Mouse (Mus musculus): ENCODE results near the gene Upb1. TPM values are rescaled to one million over a fixed set of nuclear protein-coding genes. Genes with fewer than 3 reads are reported as not detected.
A peak's percentile ranks its signal among the peaks of the same experiment; 100 is the strongest.
"Not testable (repeated sequence)": the region's sequence is repeated elsewhere in the genome, so short reads cannot be mapped to it uniquely, and the experiment has no call there.

Upb1 gene
- polyA plus RNA-seq, 1 experiment from 2014 or later = 0.93 TPM

DNA sequence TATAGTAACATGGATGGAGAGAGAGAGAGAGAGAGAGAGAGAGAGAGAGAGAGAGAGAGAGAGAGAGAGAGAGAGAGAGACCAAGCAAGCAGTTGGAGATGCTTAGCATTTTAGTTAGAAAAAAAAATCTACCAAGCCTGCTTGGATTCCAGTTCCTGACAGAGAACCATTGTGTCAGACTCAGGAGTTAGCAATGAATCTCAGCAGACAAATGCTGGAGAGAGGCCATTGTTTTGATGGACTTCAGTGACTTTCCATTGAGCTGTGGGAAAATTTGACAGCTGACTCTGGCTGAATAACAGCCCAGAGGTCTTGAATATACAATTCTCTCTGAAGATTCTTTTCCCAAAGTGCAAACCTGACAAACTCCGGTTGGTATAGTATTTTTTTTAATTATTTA lies 56.9 kb downstream of the Upb1 start:
- Histone ChIP-seq H3K4me1 (ENCODE audit: control insufficient read depth, insufficient read depth, low read length) (no peaks in the 10 kb centered on the region), H3K4me2 (replicated peaks; ENCODE audit: low read depth, low read length) (no peak overlapping the region), H3K27ac (ENCODE audit: low read depth, low read length) (no peak overlapping the region), H3K27me3 (ENCODE audit: control insufficient read depth, insufficient read depth, low read length) (no peaks in the 10 kb centered on the region), H3K4me3 (ENCODE audit: low read length) (no peak overlapping the region), H3K36me3 (ENCODE audit: control insufficient read depth, insufficient read depth, low read length) (no peaks in the 10 kb centered on the region), H3K9ac (ENCODE audit: low read depth, low read length) (no peak overlapping the region), H3K9me3 (ENCODE audit: control insufficient read depth, low read length) (peaks cover 3% of the 10 kb centered on the region; the same call in 1 of the 2 replicates)
- ATAC-seq (ENCODE audit: low FRiP score, low TSS enrichment) = no peak
- 58% methylated on average over 1 of the region's 1 CpGs for WGBS

DNA sequence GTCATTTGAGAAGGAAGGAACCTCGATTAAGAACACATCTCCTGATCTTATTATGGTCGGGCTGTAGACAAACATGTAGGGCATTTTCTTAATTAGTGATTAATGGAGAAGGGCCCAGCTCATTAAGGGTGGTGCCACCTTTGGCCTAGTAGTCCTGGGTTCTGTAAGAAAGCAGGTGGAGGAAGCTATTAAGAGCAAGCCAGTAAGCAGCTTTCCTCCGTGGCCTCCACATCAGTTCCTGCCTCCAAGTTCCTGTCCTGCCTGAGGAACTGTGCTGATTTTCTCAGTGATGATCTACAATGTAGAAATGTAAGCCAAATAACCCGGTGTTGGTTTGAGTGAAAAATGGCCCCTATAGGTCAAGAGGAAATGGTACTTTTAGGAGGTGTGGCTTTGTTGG lies 57.4 kb downstream of the Upb1 start:
- H3K4me2 ChIP-seq (replicated peaks; ENCODE audit: low read depth, low read length) = no peak overlapping the region
- ATAC-seq (ENCODE audit: low FRiP score, low TSS enrichment) = no peak
- no peaks in the 10 kb centered on the region for H3K27me3 ChIP-seq (ENCODE audit: control insufficient read depth, insufficient read depth, low read length)
- H3K27ac ChIP-seq (ENCODE audit: low read depth, low read length) = no peak overlapping the region
- no peak overlapping the region for H3K9ac ChIP-seq (ENCODE audit: low read depth, low read length)
- H3K4me3 ChIP-seq (ENCODE audit: low read length) = no peak overlapping the region
- H3K36me3 ChIP-seq (ENCODE audit: control insufficient read depth, insufficient read depth, low read length) = no peaks in the 10 kb centered on the region
- 59% methylated on average over 4 of the region's 4 CpGs for WGBS
- H3K9me3 ChIP-seq (ENCODE audit: control insufficient read depth, low read length) = peaks cover 3% of the 10 kb centered on the region; the same call in 1 of the 2 replicates
- no peaks in the 10 kb centered on the region for H3K4me1 ChIP-seq (ENCODE audit: control insufficient read depth, insufficient read depth, low read length)

DNA sequence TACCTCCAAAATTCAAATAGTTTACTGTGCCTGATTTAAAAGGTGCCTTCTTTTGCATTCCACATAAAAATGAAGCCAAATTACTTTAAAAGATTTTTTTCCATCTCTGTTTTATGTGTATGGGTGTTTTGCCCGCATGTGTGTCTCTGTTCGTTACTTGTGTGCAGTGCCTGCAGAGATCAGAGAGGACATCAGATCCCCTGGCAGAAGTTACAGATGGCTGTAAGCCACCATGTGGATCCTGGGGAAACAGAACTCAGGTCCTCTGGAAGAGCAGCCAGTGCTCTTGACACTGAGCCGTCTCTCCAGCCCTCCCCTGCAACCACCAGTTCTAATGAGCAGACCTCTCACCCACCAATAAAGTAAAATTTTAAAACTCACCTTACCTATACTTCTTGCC lies 61.8 kb downstream of the Upb1 start:
- no peak for ATAC-seq (ENCODE audit: low FRiP score, low TSS enrichment)
- H3K4me2 ChIP-seq (replicated peaks; ENCODE audit: low read depth, low read length) = no peak overlapping the region
- H3K9me3 ChIP-seq (ENCODE audit: control insufficient read depth, low read length) = peaks cover 3% of the 10 kb centered on the region; the same call in 1 of the 2 replicates
- peaks cover 10% of the 10 kb centered on the region; the same call in 1 of the 2 replicates for H3K4me1 ChIP-seq (ENCODE audit: control insufficient read depth, insufficient read depth, low read length)
- no peak overlapping the region for H3K4me3 ChIP-seq (ENCODE audit: low read length)
- 77% methylated on average over 3 of the region's 3 CpGs for WGBS
- H3K36me3 ChIP-seq (ENCODE audit: control insufficient read depth, insufficient read depth, low read length) = no peaks in the 10 kb centered on the region
- no peaks in the 10 kb centered on the region for H3K27me3 ChIP-seq (ENCODE audit: control insufficient read depth, insufficient read depth, low read length)
- H3K27ac ChIP-seq (ENCODE audit: low read depth, low read length) = no peak overlapping the region
- no peak overlapping the region for H3K9ac ChIP-seq (ENCODE audit: low read depth, low read length)

DNA sequence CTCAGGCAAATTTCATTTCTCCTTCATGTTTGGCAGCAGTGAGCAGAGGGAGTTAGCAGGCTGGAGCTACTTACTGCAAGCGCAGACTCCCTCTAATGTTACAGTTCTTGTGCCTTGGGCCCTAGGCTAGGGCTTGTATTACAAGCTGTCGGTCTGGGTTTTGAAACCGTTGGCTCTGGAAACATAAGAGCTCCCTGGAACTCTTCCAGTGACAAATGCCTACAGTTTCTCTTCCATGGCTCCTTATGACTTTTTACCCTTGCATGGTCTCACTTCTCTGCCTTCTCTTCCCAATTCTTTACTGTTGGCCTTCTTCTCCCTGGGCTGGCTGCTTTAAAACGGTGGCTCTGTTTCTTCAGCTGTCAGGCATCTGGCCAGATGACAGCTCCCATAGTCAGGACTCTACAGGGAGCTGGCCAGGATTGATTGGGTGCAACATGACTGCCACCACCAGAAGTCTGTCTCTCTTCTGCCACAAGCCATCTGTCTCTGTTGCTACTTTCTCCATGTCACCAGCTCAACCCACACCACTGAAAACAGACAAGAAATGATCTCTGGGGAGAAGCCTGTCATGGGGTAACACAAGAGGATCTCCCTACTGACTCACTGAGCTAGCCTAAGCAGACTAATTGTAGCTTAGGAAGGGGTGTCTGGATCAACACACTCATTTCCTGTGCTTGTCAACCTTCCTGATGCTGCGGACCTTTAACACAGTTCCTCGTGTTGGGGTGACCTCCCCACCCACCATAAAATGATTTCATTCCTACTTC lies 65.1 kb downstream of the Upb1 start:
- H3K4me3 ChIP-seq (ENCODE audit: low read length) = no peak overlapping the region
- no peak overlapping the region for H3K9ac ChIP-seq (ENCODE audit: low read depth, low read length)
- ATAC-seq (ENCODE audit: low FRiP score, low TSS enrichment) = 0 out of 2 replicates have a peak, but pooled peaks have one; percentile 46
- no peaks in the 10 kb centered on the region for H3K36me3 ChIP-seq (ENCODE audit: control insufficient read depth, insufficient read depth, low read length)
- no peak overlapping the region for H3K4me2 ChIP-seq (replicated peaks; ENCODE audit: low read depth, low read length)
- 31% methylated on average over 6 of the region's 6 CpGs for WGBS
- peaks cover 10% of the 10 kb centered on the region; the same call in 1 of the 2 replicates for H3K4me1 ChIP-seq (ENCODE audit: control insufficient read depth, insufficient read depth, low read length)
- H3K9me3 ChIP-seq (ENCODE audit: control insufficient read depth, low read length) = no peaks in the 10 kb centered on the region
- H3K27ac ChIP-seq (ENCODE audit: low read depth, low read length) = peak overlapping the region; percentile 24; the same call in 1 of the 2 replicates
- no peaks in the 10 kb centered on the region for H3K27me3 ChIP-seq (ENCODE audit: control insufficient read depth, insufficient read depth, low read length)

DNA sequence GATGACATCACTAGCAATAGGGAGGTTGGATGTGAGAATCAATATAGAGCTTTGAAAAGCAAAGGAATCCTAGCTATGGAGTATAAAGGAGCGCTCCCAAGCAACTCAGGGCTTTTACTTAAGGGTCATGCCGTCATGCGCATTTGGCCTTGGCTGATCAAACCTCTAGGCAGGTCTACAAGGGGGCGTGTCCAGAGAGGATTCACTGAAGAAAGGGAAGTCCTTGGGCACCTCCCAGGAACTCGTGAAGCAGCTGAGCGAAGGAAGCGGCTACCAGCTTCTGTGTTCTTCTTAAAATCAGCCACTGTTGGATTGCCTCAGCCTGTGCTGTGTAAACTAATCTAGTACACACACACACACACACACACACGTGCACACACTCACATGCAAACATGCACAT lies 72.5 kb downstream of the Upb1 start:
- Histone ChIP-seq H3K4me2 (replicated peaks; ENCODE audit: low read depth, low read length) (no peak overlapping the region), H3K36me3 (ENCODE audit: control insufficient read depth, insufficient read depth, low read length) (no peaks in the 10 kb centered on the region), H3K4me3 (ENCODE audit: low read length) (no peak overlapping the region), H3K4me1 (ENCODE audit: control insufficient read depth, insufficient read depth, low read length) (peaks cover 5% of the 10 kb centered on the region; the same call in 1 of the 2 replicates), H3K9ac (ENCODE audit: low read depth, low read length) (no peak overlapping the region), H3K27me3 (ENCODE audit: control insufficient read depth, insufficient read depth, low read length) (no peaks in the 10 kb centered on the region), H3K9me3 (ENCODE audit: control insufficient read depth, low read length) (no peaks in the 10 kb centered on the region), H3K27ac (ENCODE audit: low read depth, low read length) (no peak overlapping the region)
- no peak for ATAC-seq (ENCODE audit: low FRiP score, low TSS enrichment)
- WGBS = 80% methylated on average over 8 of the region's 8 CpGs

DNA sequence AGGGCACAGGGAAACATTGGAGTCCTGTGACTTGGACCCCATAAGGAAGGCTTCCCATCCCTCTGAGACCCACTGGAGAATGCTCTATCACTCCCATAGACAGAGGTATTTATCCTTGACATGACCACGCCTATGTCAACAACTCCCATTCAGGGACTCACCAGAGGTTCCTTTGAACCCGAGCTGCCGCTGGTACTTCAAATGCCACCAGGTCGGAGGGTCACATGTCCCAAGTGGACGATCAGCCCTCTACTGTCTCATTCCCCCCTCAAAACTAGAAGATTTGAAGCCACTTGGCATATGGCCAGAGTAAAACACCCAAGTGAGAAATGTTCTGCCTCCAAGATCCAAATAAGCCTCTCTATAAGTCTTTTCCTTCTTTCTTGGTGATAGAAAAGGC lies 73.7 kb downstream of the Upb1 start:
- H3K9me3 ChIP-seq (ENCODE audit: control insufficient read depth, low read length) = no peaks in the 10 kb centered on the region
- no peak overlapping the region for H3K4me3 ChIP-seq (ENCODE audit: low read length)
- no peaks in the 10 kb centered on the region for H3K27me3 ChIP-seq (ENCODE audit: control insufficient read depth, insufficient read depth, low read length)
- WGBS = 12% methylated on average over 5 of the region's 5 CpGs
- H3K9ac ChIP-seq (ENCODE audit: low read depth, low read length) = no peak overlapping the region
- H3K4me1 ChIP-seq (ENCODE audit: control insufficient read depth, insufficient read depth, low read length) = peaks cover 5% of the 10 kb centered on the region; the same call in 1 of the 2 replicates
- no peaks in the 10 kb centered on the region for H3K36me3 ChIP-seq (ENCODE audit: control insufficient read depth, insufficient read depth, low read length)
- H3K4me2 ChIP-seq (replicated peaks; ENCODE audit: low read depth, low read length) = no peak overlapping the region
- ATAC-seq (ENCODE audit: low FRiP score, low TSS enrichment) = no peak
- H3K27ac ChIP-seq (ENCODE audit: low read depth, low read length) = no peak overlapping the region

DNA sequence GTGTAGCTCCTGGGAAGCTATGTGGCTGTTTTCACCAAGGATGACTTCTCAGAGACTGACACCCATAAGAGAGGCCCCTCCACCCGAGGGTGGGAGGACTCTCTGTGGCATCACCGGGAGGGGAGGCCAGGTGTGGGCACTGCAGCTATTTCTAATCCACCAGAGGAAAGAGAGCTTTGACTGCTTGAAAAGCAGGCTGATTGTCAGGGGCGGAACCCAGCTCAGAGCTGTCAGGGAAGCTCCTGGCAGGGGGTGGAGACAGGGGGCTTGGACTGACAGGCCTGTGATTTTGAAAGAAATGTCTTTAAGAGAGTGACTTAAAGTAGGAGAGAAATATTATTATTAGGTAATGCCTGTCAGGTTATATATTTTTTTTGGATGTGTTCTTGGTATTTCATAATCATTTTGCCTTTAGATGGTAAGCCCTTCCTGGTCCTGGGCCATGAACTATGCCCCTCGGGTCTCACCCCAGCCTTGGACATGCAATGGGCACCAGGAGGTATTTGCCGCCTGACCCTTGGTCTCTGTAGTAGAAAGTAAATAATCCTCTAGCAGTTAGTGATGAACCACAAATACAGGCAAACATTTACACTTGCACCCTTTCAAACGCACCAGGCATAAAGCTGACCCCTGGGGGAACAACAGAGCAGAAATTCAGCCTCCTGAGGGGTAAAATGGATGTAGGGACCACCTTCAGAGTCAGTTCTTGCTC lies 74.4 kb downstream of the Upb1 start:
- not testable (repeated sequence) for H3K27me3 ChIP-seq (ENCODE audit: control insufficient read depth, insufficient read depth, low read length); H3K9ac ChIP-seq (ENCODE audit: low read depth, low read length); H3K9me3 ChIP-seq (ENCODE audit: control insufficient read depth, low read length); H3K4me3 ChIP-seq (ENCODE audit: low read length); H3K4me1 ChIP-seq (ENCODE audit: control insufficient read depth, insufficient read depth, low read length); H3K36me3 ChIP-seq (ENCODE audit: control insufficient read depth, insufficient read depth, low read length); H3K4me2 ChIP-seq (replicated peaks; ENCODE audit: low read depth, low read length); ATAC-seq (ENCODE audit: low FRiP score, low TSS enrichment); H3K27ac ChIP-seq (ENCODE audit: low read depth, low read length)
- 31% methylated on average over 3 of the region's 6 CpGs for WGBS

DNA sequence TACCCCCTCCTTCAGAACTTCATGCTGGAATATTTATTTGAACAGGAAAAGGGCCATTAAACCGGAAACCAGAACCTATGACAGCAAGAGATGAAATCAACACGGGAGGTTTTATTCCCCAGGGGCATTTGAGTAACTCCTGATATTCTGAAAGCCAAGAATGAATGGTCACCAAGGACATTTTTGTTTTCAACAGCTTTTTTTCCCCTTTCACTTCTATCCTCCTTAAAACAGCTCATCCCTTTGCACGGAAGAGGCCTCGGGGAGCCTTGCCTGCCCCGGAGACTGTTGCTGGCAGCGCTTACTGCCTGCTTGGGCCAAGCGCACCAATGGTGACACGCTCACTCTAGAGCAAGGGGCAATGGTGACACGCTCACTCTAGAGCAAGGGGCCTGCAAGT lies 76.1 kb downstream of the Upb1 start:
- Histone ChIP-seq H3K27ac (ENCODE audit: low read depth, low read length) (no peak overlapping the region), H3K4me3 (ENCODE audit: low read length) (no peak overlapping the region), H3K9me3 (ENCODE audit: control insufficient read depth, low read length) (no peaks in the 10 kb centered on the region), H3K9ac (ENCODE audit: low read depth, low read length) (no peak overlapping the region), H3K36me3 (ENCODE audit: control insufficient read depth, insufficient read depth, low read length) (no peaks in the 10 kb centered on the region), H3K4me1 (ENCODE audit: control insufficient read depth, insufficient read depth, low read length) (peaks cover 5% of the 10 kb centered on the region; the same call in 1 of the 2 replicates), H3K4me2 (replicated peaks; ENCODE audit: low read depth, low read length) (no peak overlapping the region), H3K27me3 (ENCODE audit: control insufficient read depth, insufficient read depth, low read length) (no peaks in the 10 kb centered on the region)
- ATAC-seq (ENCODE audit: low FRiP score, low TSS enrichment) = 0 out of 2 replicates have a peak, but pooled peaks have one; percentile 39
- WGBS = 53% methylated on average over 9 of the region's 9 CpGs

DNA sequence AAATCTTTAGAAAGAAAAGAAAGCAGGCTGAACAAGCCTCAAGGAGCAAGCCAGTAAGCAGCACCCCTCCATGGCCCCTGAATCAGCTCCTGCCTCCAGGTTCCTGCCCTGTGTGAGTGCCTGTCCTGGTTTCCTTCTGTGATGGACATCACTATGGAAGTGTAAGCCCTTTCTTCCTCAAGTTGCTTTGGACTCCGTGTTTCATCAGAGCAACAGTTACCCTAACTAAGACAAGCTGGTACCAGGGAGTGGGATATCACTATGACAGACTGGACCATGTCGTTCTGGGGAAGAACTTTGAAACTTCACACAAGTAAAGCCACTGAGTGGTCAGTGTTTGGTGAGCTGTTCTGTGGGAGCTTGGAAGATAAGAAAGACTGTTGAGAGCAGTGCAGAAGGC lies 79.0 kb downstream of the Upb1 start:
- 88% methylated on average over 2 of the region's 2 CpGs for WGBS
- Histone ChIP-seq H3K4me3 (ENCODE audit: low read length) (no peak overlapping the region), H3K36me3 (ENCODE audit: control insufficient read depth, insufficient read depth, low read length) (no peaks in the 10 kb centered on the region), H3K27me3 (ENCODE audit: control insufficient read depth, insufficient read depth, low read length) (no peaks in the 10 kb centered on the region), H3K4me2 (replicated peaks; ENCODE audit: low read depth, low read length) (no peak overlapping the region), H3K27ac (ENCODE audit: low read depth, low read length) (no peak overlapping the region), H3K4me1 (ENCODE audit: control insufficient read depth, insufficient read depth, low read length) (no peaks in the 10 kb centered on the region; the same call in 1 of the 2 replicates), H3K9ac (ENCODE audit: low read depth, low read length) (no peak overlapping the region), H3K9me3 (ENCODE audit: control insufficient read depth, low read length) (no peaks in the 10 kb centered on the region)
- no peak for ATAC-seq (ENCODE audit: low FRiP score, low TSS enrichment)
